Mouse (Mus musculus) heart, postnatal 0 days (tissue): ENCODE measurements around the gene Hspb9. TPM values are rescaled to one million over a fixed set of nuclear protein-coding genes. Genes with fewer than 3 reads are reported as not detected.

Source experiments
- ATAC-seq: fragments of 200-750 bp; cut with Nextera tagmentation; 2 replicates; pipeline ENCODE4 v1.8.0; 2017; ENCODE audit warnings: low read depth, moderate number of reproducible peaks, moderate library complexity; ENCODE audit not compliant: insufficient read depth
- DNase-seq: peaks from one replicate; pipeline ENCODE4 v3.0.0-alpha.2; 2016; ENCODE audit warnings: low spot score
- H3K27ac ChIP-seq: fragments of 300-500 bp; sonication (generic); 2 replicates; pipeline ENCODE4 v1.5.1; 2014; ENCODE audit warnings: low read depth, mild to moderate bottlenecking
- H3K27me3 ChIP-seq: fragments of 300-500 bp; sonication (generic); 2 replicates; pipeline ENCODE4 v1.6.1; 2014; ENCODE audit warnings: low read length, mixed read lengths; ENCODE audit not compliant: control insufficient read depth, insufficient read depth
- H3K36me3 ChIP-seq: fragments of 300-500 bp; sonication (generic); replicated peaks from 2 replicates; pipeline ENCODE4 v1.6.1; 2014; ENCODE audit warnings: low read length, mixed read lengths; ENCODE audit not compliant: control insufficient read depth, insufficient read depth
- H3K4me1 ChIP-seq: fragments of 300-500 bp; sonication (generic); 2 replicates; pipeline ENCODE4 v1.6.1; 2014; ENCODE audit warnings: antibody characterized with exemption; ENCODE audit not compliant: control insufficient read depth, insufficient read depth
- H3K4me2 ChIP-seq: fragments of 300-500 bp; sonication (generic); 2 replicates; pipeline ENCODE4 v1.6.1; 2014; ENCODE audit warnings: low read depth, mild to moderate bottlenecking, low read length, moderate library complexity
- H3K4me3 ChIP-seq: fragments of 300-500 bp; sonication (generic); 2 replicates; pipeline ENCODE4 v1.5.1; 2014; ENCODE audit warnings: low read depth, low read length
- H3K9ac ChIP-seq: fragments of 300-500 bp; sonication (generic); replicated peaks from 2 replicates; pipeline ENCODE4 v1.6.1; 2014; ENCODE audit warnings: low read depth, low read length, mixed read lengths
- H3K9me3 ChIP-seq: fragments of 300-500 bp; sonication (generic); replicated peaks from 2 replicates; pipeline ENCODE4 v1.6.1; 2016; ENCODE audit warnings: low read length; ENCODE audit not compliant: control insufficient read depth
- CTCF ChIP-seq: IDR thresholded peaks from 2 replicates; pipeline ENCODE4 v1.5.1; 2016; ENCODE audit warnings: antibody characterized with exemption, control low read depth, low read depth
- EP300 ChIP-seq: IDR thresholded peaks from 2 replicates; pipeline ENCODE4 v1.6.1; 2016; ENCODE audit warnings: antibody characterized with exemption, low read depth
- WGBS: fragments of 180-500 bp; shearing (Covaris S2); extraction: QIAGEN DNeasy Blood & Tissue Kit; methylation state at CpG from one replicate; pipeline ENCODE4 v1.1.7; 2014; 5-methylcytosine and 5-hydroxymethylcytosine counted together
- polyA plus RNA-seq: library from polyadenylated mRNA; unstranded; fragments of >200 nt; fragmentation: Nextera tagmentation; extraction: Ambion mirVana; gene quantifications from 2 replicates; pipeline ENCODE4 v1.2.1, GENCODE M21; 2015
- total RNA-seq: library from RNA; depleted of rRNA; stranded (reverse); fragments of >200 nt; gene quantifications from 2 replicates; pipeline ENCODE4 v1.2.3, GENCODE M21; 2014; ENCODE audit warnings: low replicate concordance

Gene Hspb9
- total and polyA plus RNA-seq, 2 experiments from 2014 or later = not detected

GRCm38 (mm10) chr11:100756476-100756875 lies 42.8 kb downstream of the Hspb9 start:
- 63% methylated on average over 6 of the region's 6 CpGs for WGBS
- ATAC-seq (no peak), DNase-seq (no peak)
- Histone ChIP-seq H3K27ac (no peak overlapping the region), H3K27me3 (peaks cover 35% of the 10 kb centered on the region), H3K36me3 (no peaks in the 10 kb centered on the region), H3K4me3 (no peak overlapping the region), H3K9ac (no peak overlapping the region), H3K9me3 (no peaks in the 10 kb centered on the region), H3K4me1 (0 out of 2 replicates have a peak, but pooled peaks cover 5% of the 10 kb centered on the region), H3K4me2 (no peak overlapping the region)
- no peak for TF ChIP-seq CTCF
- TF ChIP-seq EP300 = no peak

GRCm38 (mm10) chr11:100757566-100757965 lies 43.9 kb downstream of the Hspb9 start:
- Histone ChIP-seq H3K27ac (no peak overlapping the region), H3K9me3 (no peaks in the 10 kb centered on the region), H3K4me3 (no peak overlapping the region), H3K9ac (no peak overlapping the region), H3K36me3 (no peaks in the 10 kb centered on the region), H3K4me2 (no peak overlapping the region), H3K27me3 (peaks cover 42% of the 10 kb centered on the region), H3K4me1 (0 out of 2 replicates have a peak, but pooled peaks cover 5% of the 10 kb centered on the region)
- WGBS = 76% methylated on average over 12 of the region's 12 CpGs
- TF ChIP-seq EP300 (no peak), CTCF (no peak)
- DNase-seq (no peak), ATAC-seq (no peak)

GRCm38 (mm10) chr11:100758707-100759610 lies 45.3 kb downstream of the Hspb9 start:
- Histone ChIP-seq H3K9me3 (no peaks in the 10 kb centered on the region), H3K36me3 (no peaks in the 10 kb centered on the region), H3K9ac (no peak overlapping the region), H3K27me3 (peaks cover 45% of the 10 kb centered on the region), H3K4me2 (peak overlapping the region; percentile 10; the same call in 1 of the 2 replicates), H3K4me1 (0 out of 2 replicates have a peak, but pooled peaks cover 5% of the 10 kb centered on the region), H3K27ac (no peak overlapping the region), H3K4me3 (0 out of 2 replicates have a peak overlapping the region, but pooled peaks have one; percentile 0)
- no peak for DNase-seq
- TF ChIP-seq EP300 (no peak), CTCF (no peak)
- WGBS = 3% methylated on average over 35 of the region's 35 CpGs
- no peak for ATAC-seq

- TF ChIP-seq EP300 = no peak
- no peak for TF ChIP-seq CTCF
- Histone ChIP-seq H3K4me1 (0 out of 2 replicates have a peak, but pooled peaks cover 5% of the 10 kb centered on the region), H3K27ac (no peak within 1 kb of the TSS), H3K4me3 (0 out of 2 replicates have a peak within 1 kb of the TSS, but pooled peaks have one; percentile 0), H3K27me3 (peaks cover 45% of the 10 kb centered on the region), H3K36me3 (no peaks in the 10 kb centered on the region), H3K4me2 (peak within 1 kb of the TSS; percentile 10; the same call in 1 of the 2 replicates), H3K9me3 (no peaks in the 10 kb centered on the region), H3K9ac (no peak within 1 kb of the TSS)
- WGBS = 2% methylated on average over 50 of the region's 51 CpGs
- no peak for ATAC-seq
- DNase-seq = no peak
Measured at GRCm38 (mm10) chr11:100759611-100760233, 46.1 kb downstream of the Hspb9 start, which contains the start of gene Kcnh4. Gene Kcnh4, minus strand, starts transcription at chr11:100759942.

- WGBS = under 1% methylated on average over 26 of the region's 27 CpGs
- Histone ChIP-seq H3K27me3 (peaks cover 38% of the 10 kb centered on the region), H3K9me3 (no peaks in the 10 kb centered on the region), H3K27ac (no peak overlapping the region), H3K4me1 (0 out of 2 replicates have a peak, but pooled peaks cover 5% of the 10 kb centered on the region), H3K9ac (no peak overlapping the region), H3K4me2 (peak overlapping the region; percentile 65), H3K36me3 (peaks cover 3% of the 10 kb centered on the region; the same call in 1 of the 2 replicates), H3K4me3 (peak overlapping the region; percentile 44)
- TF ChIP-seq CTCF (peak; percentile 71), EP300 (no peak)
- ATAC-seq (peak; percentile 84), DNase-seq (peak; percentile 75)
Measured at GRCm38 (mm10) chr11:100761547-100762045, 47.9 kb downstream of the Hspb9 start.
